Mouse (Mus musculus) heart, embryonic 11.5 days (tissue): ENCODE measurements around the gene Tanc2. TPM values are rescaled to one million over a fixed set of nuclear protein-coding genes. Genes with fewer than 3 reads are reported as not detected.

ENCODE experiments used
- ATAC-seq: fragments of 200-750 bp; cut with Nextera tagmentation; replicated peaks from 2 replicates; pipeline ENCODE4 v1.8.0; 2017; ENCODE audit warnings: moderate library complexity; ENCODE audit not compliant: insufficient number of reproducible peaks, low FRiP score, low TSS enrichment
- H3K27ac ChIP-seq: fragments of 300-500 bp; sonication (generic); 2 replicates; pipeline ENCODE4 v1.5.1; 2014; ENCODE audit warnings: mild to moderate bottlenecking, low read depth, low read length
- H3K27me3 ChIP-seq: fragments of 300-500 bp; sonication (generic); 2 replicates; pipeline ENCODE4 v1.6.1; 2014; ENCODE audit warnings: mild to moderate bottlenecking, low read length, mixed read lengths; ENCODE audit not compliant: control insufficient read depth, insufficient read depth
- H3K36me3 ChIP-seq: fragments of 300-500 bp; sonication (generic); 2 replicates; pipeline ENCODE4 v1.6.1; 2014; ENCODE audit warnings: mild to moderate bottlenecking, low read length, moderate library complexity, mixed read lengths; ENCODE audit not compliant: control insufficient read depth, insufficient read depth
- H3K4me1 ChIP-seq: fragments of 300-500 bp; sonication (generic); 2 replicates; pipeline ENCODE4 v1.6.1; 2014; ENCODE audit warnings: low read length; ENCODE audit not compliant: control insufficient read depth, insufficient read depth
- H3K4me2 ChIP-seq: fragments of 300-500 bp; sonication (generic); 2 replicates; pipeline ENCODE4 v1.6.1; 2014; ENCODE audit warnings: mild to moderate bottlenecking, moderate library complexity
- H3K4me3 ChIP-seq: fragments of 300-500 bp; sonication (generic); 2 replicates; pipeline ENCODE4 v1.5.1; 2014; ENCODE audit warnings: low read depth, low read length
- H3K9ac ChIP-seq: fragments of 300-500 bp; sonication (generic); 2 replicates; pipeline ENCODE4 v1.6.1; 2014; ENCODE audit warnings: mild to moderate bottlenecking, low read depth, low read length, moderate library complexity
- H3K9me3 ChIP-seq: fragments of 300-500 bp; sonication (generic); replicated peaks from 2 replicates; pipeline ENCODE4 v1.6.1; 2016; ENCODE audit warnings: low read length; ENCODE audit not compliant: control insufficient read depth
- WGBS: fragments of 180-500 bp; shearing (Covaris S2); extraction: QIAGEN DNeasy Blood & Tissue Kit; methylation state at CpG from one replicate; pipeline ENCODE4 v1.1.7; 2014; ENCODE audit not compliant: insufficient replicate concordance; 5-methylcytosine and 5-hydroxymethylcytosine counted together
- polyA plus RNA-seq: library from polyadenylated mRNA; unstranded; fragments of >200 nt; fragmentation: Nextera tagmentation; extraction: Ambion mirVana; gene quantifications from 2 replicates; pipeline ENCODE4 v1.2.1, GENCODE M21; 2014

Tanc2 gene
- polyA plus RNA-seq, 1 experiment from 2014 or later = 24.8 TPM

DNA sequence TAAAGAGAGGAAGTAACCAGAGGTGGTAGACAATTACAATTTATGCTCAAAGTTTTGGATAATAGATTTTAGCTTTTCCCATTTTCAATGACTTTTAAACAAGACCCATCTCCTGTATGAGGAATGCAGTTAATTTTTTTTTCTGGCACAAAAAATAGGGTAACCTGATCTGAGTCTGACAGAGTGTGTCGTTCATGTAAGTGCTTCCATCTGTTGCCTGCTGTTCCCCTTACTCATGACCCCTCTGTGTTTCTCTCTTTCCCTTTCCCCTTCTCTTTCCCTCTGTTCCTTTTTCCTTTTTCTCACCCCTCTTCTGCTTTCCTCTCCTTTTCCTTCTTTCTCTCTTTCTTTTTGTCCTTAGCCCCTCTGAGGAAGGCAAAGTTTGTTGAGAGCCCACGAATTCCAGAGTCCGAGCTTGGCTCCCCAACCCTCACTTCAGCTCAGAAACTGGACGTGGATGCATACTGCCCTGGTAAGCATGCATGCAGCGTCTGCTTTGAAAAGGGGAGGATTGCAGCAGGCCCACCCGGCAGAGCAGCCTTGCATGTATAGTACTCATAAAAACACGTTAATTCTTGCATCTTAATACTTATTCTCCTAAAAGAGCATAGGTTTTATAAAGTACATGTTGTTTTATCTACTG lies 168.9 kb downstream of the Tanc2 start:
- no peak overlapping the region for H3K27ac ChIP-seq
- H3K36me3 ChIP-seq = no peaks in the 10 kb centered on the region
- H3K27me3 ChIP-seq = no peaks in the 10 kb centered on the region
- no peak overlapping the region for H3K4me2 ChIP-seq
- no peak overlapping the region for H3K9ac ChIP-seq
- H3K4me3 ChIP-seq = no peak overlapping the region
- 56% methylated on average over 7 of the region's 7 CpGs for WGBS
- no peak for ATAC-seq
- H3K4me1 ChIP-seq = peaks cover 3% of the 10 kb centered on the region; the same call in 1 of the 2 replicates
- H3K9me3 ChIP-seq = no peaks in the 10 kb centered on the region

DNA sequence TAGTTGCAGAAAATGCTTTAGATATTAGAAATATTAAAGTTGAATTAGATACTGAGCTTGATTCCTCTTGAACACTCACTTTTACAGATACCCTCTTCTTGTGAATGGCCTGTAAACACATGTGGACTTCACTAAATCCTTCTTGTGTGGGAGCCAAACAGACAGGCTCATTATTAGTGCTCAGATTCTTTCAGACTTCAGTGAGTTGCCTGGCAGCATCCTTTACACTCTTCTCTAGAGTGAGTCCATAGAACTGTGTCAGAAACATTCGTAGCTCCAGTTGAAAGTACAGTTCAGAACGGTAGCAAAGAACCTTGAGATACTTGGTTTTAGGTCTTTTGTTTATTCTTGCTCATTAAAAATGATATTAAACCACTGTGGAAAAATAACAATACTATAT lies 169.6 kb downstream of the Tanc2 start:
- Histone ChIP-seq H3K9me3 (no peaks in the 10 kb centered on the region), H3K4me3 (no peak overlapping the region), H3K27ac (no peak overlapping the region), H3K9ac (no peak overlapping the region), H3K4me2 (no peak overlapping the region), H3K27me3 (no peaks in the 10 kb centered on the region), H3K36me3 (no peaks in the 10 kb centered on the region), H3K4me1 (peaks cover 3% of the 10 kb centered on the region; the same call in 1 of the 2 replicates)
- no peak for ATAC-seq
- 76% methylated on average over 2 of the region's 2 CpGs for WGBS

GRCm38 (mm10) chr11:105760346-105760745 lies 170.6 kb downstream of the Tanc2 start:
- H3K9ac ChIP-seq = no peak overlapping the region
- no peak for ATAC-seq
- H3K27ac ChIP-seq = no peak overlapping the region
- H3K27me3 ChIP-seq = no peaks in the 10 kb centered on the region
- H3K4me3 ChIP-seq = no peak overlapping the region
- H3K4me2 ChIP-seq = no peak overlapping the region
- H3K9me3 ChIP-seq = no peaks in the 10 kb centered on the region
- WGBS = 72% methylated on average over 4 of the region's 4 CpGs
- no peaks in the 10 kb centered on the region for H3K36me3 ChIP-seq
- H3K4me1 ChIP-seq = peaks cover 3% of the 10 kb centered on the region; the same call in 1 of the 2 replicates

DNA sequence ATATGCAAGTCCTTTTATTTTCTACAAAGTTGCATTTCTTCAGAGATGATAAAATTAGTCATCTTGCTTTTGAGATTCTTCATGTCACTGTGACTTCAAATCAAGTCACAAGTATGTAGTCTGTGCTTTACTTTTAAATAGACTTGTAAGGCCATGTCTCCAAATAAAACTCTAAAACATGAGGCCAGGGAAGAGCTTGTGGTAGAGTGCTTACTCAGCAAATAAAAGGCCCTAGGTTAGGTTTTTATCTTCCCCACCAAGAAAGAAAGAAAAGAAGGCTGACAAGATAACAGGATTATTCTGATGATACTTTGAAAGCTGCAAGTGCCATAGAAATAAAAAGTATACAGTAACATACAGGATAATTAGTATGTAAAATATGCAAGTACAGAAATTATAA lies 188.0 kb downstream of the Tanc2 start:
- Histone ChIP-seq H3K4me3 (no peak overlapping the region), H3K27me3 (no peaks in the 10 kb centered on the region), H3K27ac (no peak overlapping the region), H3K36me3 (peaks cover 2% of the 10 kb centered on the region; the same call in 1 of the 2 replicates), H3K4me1 (no peaks in the 10 kb centered on the region), H3K9me3 (no peaks in the 10 kb centered on the region), H3K4me2 (no peak overlapping the region), H3K9ac (no peak overlapping the region)
- ATAC-seq = no peak

- H3K4me3 ChIP-seq = no peak overlapping the region
- no peak for ATAC-seq
- no peaks in the 10 kb centered on the region for H3K4me1 ChIP-seq
- H3K36me3 ChIP-seq = no peaks in the 10 kb centered on the region
- no peak overlapping the region for H3K9ac ChIP-seq
- no peaks in the 10 kb centered on the region for H3K9me3 ChIP-seq
- no peak overlapping the region for H3K27ac ChIP-seq
- H3K4me2 ChIP-seq = no peak overlapping the region
- H3K27me3 ChIP-seq = no peaks in the 10 kb centered on the region
Measured at GRCm38 (mm10) chr11:105792501-105792900, 202.7 kb downstream of the Tanc2 start.

- no peaks in the 10 kb centered on the region for H3K36me3 ChIP-seq
- no peaks in the 10 kb centered on the region for H3K27me3 ChIP-seq
- H3K9me3 ChIP-seq = no peaks in the 10 kb centered on the region
- no peak for ATAC-seq
- H3K4me1 ChIP-seq = no peaks in the 10 kb centered on the region
- H3K9ac ChIP-seq = no peak overlapping the region
- H3K27ac ChIP-seq = no peak overlapping the region
- WGBS = 90% methylated on average over 3 of the region's 3 CpGs
- H3K4me3 ChIP-seq = no peak overlapping the region
- no peak overlapping the region for H3K4me2 ChIP-seq
Measured at GRCm38 (mm10) chr11:105803686-105804085, 213.9 kb downstream of the Tanc2 start.

DNA sequence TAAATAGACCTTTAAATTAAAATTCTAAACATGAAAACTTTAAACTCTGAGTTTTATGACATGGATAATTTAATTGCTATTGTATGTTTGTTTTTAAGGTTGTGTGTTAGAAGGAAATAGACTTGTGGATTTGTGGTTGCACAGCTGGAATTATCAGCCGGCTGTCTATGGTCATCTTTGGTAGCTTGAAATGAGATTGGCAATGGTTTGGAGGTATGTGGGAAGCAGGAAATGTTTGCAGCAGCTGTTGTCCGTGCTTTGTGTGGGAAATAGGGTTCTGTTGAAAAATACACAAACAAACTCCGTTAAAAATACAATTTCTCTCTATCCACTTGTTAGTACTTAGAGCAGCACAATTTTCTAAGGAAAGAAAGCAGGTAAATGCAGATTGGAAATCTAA lies 215.0 kb downstream of the Tanc2 start:
- H3K4me1 ChIP-seq = no peaks in the 10 kb centered on the region
- H3K4me3 ChIP-seq = no peak overlapping the region
- no peak for ATAC-seq
- no peak overlapping the region for H3K27ac ChIP-seq
- no peak overlapping the region for H3K4me2 ChIP-seq
- H3K9me3 ChIP-seq = no peaks in the 10 kb centered on the region
- H3K9ac ChIP-seq = no peak overlapping the region
- WGBS = 76% methylated on average over 3 of the region's 3 CpGs
- no peaks in the 10 kb centered on the region for H3K36me3 ChIP-seq
- no peaks in the 10 kb centered on the region for H3K27me3 ChIP-seq

DNA sequence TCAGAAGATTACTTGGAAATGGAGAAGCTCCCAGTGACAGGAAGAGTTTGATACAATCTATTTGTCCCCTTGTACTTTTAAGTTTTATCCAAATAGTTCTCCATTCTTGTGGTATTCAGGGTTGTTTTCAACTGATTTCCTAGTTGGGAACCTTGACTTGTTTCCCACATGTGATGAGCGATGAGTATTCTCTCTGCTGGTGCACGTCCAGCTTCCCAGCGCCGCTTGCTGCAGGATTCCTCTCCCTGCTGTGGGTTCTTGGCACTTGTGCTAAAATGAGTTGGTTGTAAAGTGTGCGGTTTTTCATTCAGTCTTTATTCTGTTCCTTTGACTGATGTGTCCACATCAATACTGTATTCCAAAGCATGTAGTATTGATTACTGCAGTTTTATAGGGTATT lies 217.3 kb downstream of the Tanc2 start:
- H3K27me3 ChIP-seq = no peaks in the 10 kb centered on the region
- H3K9ac ChIP-seq = no peak overlapping the region
- WGBS = 89% methylated on average over 5 of the region's 5 CpGs
- ATAC-seq = no peak
- H3K27ac ChIP-seq = no peak overlapping the region
- peaks cover 4% of the 10 kb centered on the region; the same call in 1 of the 2 replicates for H3K36me3 ChIP-seq
- H3K9me3 ChIP-seq = no peaks in the 10 kb centered on the region
- no peak overlapping the region for H3K4me3 ChIP-seq
- H3K4me1 ChIP-seq = no peaks in the 10 kb centered on the region
- H3K4me2 ChIP-seq = no peak overlapping the region

DNA sequence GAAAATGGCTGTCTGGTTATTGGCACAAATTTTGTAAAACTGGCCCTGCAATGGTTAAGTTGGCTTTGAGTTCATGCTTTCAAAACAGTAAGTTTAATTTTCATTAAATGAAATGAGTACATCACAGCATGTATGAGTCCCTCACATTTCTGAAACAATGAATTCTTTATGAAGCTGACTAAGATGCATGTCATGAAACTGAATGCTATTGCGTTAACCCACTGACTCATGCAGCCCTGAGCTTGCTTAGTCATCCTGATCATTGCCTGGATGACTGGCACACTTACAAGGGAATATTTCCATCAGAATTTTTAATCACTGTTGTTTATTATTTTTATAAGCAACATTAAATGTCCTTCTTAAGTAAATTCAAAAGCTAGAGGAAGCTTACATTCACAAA lies 233.5 kb downstream of the Tanc2 start:
- Histone ChIP-seq H3K9ac (no peak overlapping the region), H3K4me1 (no peaks in the 10 kb centered on the region), H3K36me3 (no peaks in the 10 kb centered on the region), H3K4me3 (no peak overlapping the region), H3K27me3 (no peaks in the 10 kb centered on the region), H3K9me3 (no peaks in the 10 kb centered on the region), H3K4me2 (no peak overlapping the region), H3K27ac (no peak overlapping the region)
- 89% methylated on average over 1 of the region's 1 CpGs for WGBS
- no peak for ATAC-seq
